Mouse (Mus musculus): ENCODE data around the gene Atp5d.

- no peak for TF ChIP-seq CTCF (IDR thresholded peaks at IDR 0.05; ENCODE audit: borderline replicate concordance, insufficient read depth, low read depth, low read length)
- TF ChIP-seq POLR2A (IDR thresholded peaks at IDR 0.05; ENCODE audit: borderline replicate concordance, insufficient read depth, low read length) = no peak
These were observed 5.1 kb upstream of the Atp5d start for GRCm38 (mm10) chr10:80133226-80133849.

Data from cerebellum, adult 2 months (tissue).